Mouse (Mus musculus) brain, embryonic 18.5 days (tissue): ENCODE measurements at regions not wholly inside any gene's neighbourhood (a gene's known extent, or its start where the extent isn't known, plus 50 kb on each side); places are given as distances from the start of the nearest gene placed in this dataset.

ENCODE experiments used
- DNase-seq: peaks from one replicate; pipeline ENCODE4 v3.0.0-alpha.2; 2012; ENCODE audit warnings: low read depth, low spot score

DNA sequence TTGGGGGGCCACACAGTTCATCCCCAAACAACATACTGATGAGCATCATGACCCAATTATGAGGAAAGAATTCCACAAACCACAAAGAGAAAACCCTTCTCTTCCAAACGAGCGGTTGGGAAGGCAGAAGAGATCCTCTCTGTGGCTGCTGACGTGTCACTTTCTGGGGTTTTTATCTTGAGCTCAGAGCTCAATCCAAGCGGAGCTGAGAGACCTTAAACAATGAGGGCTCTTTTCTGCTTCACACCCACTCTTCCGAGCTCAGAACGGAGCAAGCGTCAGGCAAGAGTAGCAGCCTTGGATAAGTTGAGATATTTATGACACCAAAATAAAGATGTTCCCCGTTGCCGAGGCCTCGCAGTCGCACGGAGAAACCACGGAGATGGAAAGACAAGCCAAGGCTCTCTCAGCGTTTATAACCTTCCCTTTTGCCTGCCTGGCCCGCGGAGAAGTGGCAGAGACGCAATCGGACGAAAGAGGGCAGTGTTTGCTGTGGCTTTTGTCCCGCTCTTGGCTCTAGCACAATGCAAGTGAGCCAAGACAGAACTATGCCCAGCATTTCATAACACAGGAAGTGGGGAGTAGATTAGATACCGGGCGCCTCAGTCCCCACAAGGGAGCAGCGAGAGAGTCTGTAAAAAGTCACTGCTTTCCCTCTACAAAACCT lies 100.7 kb downstream of the Chic2 start:
- peak; percentile 69 for DNase-seq

DNA sequence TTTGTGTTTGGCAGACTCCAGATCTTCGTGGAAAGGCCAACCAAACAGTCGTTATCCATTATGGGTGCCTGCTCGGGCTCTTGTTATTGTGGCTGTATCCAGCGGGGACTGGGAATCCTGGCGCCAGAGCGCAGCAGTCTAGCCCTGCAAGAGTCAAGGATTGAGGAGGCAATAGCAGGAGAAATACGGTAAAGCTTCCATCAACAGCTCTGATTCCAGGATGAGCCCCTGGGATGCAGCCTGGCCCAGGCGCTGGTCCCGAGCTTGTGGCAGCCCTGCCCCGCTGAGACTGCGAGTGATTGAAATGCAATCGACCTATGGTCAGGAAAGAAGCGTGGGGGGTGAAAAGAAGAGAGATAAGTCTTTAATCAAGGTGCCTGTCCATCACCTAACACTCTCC lies 103.1 kb downstream of the Chic2 start:
- no peak for DNase-seq

DNA sequence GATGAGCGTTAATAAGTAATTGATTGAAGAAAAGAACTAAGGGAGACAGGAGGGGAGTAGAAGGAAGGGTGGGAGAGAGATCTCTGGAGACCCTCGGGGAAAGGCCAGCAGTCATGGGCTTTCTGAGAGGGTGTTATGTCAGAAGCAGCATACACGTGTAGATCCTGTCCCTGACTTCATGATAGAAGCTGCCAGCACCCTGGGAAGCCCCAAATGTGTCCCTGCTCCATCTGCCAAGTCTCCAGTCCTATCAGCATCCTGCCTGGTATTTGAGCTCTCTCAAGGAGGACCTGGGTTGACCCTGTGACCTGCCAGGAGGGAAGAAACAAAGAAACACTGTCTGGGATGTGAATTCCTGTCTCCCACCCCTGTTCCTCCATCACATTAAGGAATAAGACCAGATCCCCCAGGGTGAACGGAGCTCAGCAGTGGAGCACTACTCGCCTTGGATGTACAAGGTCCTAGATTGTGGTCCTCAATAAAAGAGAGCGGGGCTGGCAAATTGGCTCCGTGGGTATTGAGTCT lies 107.1 kb downstream of the Chic2 start:
- DNase-seq, result no peak

DNA sequence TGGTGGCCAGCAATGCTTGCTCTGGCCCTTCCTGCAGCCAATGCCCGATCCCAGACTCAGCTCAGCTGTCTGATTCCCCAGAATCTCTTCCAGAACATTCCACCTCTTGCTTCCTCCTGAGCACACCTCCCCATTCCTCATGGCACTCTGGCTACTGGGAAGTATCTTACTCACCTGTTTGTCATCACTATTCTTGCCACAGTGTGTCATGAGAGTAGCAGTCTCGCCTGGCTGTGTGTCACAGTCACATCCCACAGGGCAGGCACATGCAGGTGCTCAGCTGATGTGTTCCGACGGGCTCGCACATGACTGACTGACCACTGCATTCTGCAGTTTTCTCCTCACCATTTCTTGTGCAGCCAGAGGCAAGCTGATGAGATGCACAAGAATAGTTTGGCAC lies 108.5 kb downstream of the Chic2 start:
- no peak for DNase-seq

DNA sequence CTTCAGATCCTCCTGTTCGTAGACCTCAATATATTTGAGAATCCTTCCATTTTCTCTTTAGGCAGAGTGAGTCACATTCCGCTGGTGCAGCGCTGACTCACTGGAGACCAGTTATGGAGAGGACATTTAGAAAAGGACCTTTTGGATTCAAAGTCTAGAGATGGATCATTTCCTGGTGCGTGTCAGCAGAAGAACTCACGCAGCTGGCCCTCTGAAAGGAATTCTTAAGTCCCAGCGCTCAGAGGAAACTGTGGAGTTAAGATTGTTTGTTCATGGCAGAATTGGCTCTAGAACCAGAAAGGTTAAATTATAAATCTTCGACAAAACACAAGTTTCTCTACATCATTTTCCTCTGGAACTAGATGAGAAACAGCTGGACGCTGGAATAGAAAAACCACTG lies 108.9 kb downstream of the Chic2 start:
- DNase-seq, result no peak

DNA sequence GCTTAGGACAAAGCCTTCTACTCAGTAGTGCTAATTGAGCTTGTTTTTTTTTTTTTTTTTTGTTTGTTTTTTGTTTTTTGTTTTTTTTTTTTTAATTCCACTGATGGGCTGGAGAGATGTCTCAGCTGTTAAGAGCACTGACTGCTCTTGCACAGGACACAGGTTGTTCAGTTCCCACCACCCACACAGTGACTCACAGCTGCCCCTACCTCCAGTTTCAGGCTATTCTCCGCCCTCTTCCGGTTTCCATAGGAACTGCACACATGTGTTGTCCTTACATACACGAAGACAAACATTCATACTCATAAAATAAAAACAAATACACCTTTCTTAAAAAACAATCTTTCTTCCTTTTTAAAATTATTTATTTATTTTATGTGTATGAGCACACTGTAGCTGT lies 111.3 kb downstream of the Chic2 start:
- no peak for DNase-seq

DNA sequence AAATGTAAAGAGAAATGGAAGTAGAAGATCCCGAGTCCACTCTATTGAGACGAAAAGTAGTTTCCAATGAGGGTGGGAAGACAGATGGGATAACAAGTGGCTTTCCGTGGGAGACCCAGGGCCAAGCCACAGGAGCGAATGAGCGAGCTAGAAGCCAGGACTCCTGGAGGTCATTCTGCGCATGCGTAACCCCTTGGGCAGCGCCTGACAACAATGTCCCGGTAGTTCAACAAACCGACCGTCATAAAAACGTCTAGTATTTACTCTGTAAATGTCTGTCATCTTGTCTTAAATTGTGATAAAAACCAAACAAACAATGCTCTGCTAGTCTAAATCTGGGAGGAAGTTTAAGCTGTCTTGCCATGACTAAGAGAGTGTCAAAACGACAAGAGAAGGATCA lies 112.4 kb downstream of the Chic2 start:
- no peak for DNase-seq

DNA sequence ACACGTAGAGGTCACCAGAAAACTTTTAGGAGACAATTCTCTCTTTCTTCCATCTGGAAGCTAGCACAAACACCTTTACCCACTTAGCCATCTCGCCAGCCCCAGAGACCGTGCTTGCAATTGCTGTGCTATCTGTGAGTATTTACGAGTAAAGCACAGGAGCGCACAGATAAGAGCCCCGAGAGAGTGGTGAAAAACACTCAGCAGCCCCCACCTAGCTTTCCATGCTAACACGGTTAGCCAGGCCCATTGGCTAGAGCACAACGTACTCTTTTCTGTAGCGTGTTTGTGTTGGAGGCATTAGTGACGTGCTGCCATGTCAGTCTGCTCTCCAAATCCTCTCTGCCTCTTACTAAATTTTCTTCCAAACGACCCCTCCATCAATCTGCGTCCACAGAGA lies 112.8 kb downstream of the Chic2 start:
- DNase-seq, result no peak

DNA sequence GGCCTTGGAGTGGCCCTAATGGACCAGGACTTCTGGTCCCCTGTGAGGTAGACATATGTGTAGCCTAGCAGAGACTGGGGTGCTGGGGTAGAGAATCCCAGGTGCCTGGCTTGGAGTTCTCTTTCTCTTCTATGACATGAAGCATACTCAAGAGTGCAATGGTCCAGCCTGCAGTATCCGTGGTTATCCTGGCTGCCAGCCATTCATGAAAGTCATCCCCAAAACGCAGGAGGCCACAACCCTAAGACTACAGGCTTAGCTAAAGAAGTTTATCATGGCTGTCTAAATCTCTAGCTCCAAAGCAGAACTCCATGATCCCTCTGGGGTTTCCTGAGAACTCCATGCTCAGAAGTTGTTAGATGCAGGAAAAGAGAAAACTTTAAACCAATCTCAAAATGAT lies 117.0 kb downstream of the Chic2 start:
- no peak for DNase-seq

DNA sequence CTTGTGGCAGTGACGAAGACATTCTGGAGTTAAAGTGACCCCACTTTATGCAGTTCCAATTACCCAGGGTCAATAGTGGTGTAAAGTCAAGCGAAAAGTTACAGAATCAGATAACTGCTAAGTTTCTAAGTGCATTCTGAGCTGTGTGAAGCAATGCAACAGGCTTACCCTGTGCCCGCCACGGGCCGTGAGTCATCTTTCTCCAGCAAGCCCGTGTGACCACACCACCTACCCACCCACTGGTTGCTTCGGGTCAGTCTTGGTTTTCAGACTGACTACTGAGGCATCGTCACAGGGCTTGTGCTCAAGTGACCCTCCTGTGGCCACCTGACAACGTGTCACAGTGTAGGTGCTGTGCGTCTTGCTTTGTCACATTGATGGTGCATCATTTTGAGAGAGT lies 118.8 kb downstream of the Chic2 start:
- DNase-seq, result no peak

DNA sequence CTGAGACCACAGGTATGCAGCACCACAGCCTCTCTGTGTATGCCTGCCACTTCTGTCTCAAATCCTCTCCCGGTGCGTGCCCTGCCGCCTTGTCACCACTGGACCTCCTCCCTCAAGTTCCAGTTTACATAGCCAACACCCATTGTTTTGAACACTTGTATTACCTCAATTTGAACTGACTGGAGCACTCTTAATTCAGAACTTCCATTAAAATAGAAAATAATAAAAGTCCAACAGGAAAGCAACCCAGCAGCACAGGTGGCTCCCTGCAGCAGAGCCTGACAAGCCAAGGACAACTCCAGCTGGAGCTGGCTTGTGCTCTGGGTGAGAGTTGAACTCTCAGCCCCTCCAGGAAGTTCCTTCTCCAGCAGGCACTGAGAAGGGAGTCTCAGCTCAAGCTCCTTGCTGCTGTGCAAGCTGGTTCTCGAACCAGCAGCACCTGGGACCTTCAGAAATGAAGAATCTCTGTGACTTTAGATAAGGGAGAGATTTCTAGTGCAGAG lies 120.5 kb downstream of the Chic2 start:
- no peak for DNase-seq

DNA sequence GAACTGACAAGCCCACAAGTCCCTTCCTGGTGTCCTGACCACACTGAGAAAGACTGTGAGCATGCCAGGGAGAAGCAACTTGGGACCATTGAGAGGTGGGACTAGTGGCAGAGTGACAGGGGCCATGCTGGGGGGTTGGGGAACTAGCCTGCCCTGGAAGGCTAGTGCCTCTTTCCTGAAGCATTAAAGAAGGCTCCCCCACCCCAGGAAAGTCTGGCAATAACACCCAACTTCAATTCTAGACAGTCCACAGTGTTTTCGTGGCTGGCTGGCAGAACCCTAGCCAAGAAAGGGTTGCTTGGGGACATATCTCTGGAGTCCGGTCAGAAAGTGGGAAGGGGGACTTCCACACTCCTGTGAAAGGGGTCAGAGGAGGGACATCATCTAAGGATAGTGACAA lies 121.2 kb downstream of the Chic2 start:
- no peak for DNase-seq

DNA sequence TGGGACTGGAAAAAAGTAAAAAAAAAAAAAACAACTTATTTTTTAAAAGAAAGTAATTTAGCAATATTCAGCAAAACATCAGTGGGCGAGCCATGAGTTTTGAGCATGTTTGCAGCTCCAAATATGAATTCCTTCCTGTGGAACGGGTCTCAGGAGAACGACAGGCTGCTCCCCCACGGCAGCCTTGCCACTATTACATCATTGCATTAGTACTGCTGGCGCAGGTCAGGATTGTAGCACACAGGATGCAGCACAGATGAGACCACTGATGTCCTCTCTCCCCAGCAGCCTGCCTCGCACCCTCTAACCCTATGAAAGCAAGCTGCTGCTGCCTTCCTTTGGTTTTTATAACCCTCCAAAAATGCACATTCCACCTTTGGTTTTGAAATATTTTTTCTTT lies 121.7 kb downstream of the Chic2 start:
- DNase-seq, result no peak

DNA sequence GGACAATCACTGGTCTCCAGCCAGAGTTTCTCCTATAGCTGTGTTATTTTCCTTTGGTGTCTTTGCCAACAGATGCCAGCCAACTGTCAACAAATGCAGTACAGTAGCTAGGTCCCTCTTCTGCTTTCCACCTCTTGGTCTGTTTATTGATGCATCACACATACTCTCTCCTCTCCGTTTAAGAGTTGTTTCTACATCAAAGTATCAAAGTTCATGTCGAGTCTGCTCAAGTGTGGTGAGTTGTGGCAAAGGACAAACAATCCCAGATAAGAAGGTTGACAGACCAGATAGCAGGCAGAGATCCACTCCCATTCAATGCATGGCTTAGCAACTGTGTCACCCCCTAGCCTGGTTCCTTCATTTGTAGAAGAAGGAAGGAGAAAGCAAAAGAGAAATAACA lies 123.6 kb downstream of the Chic2 start:
- no peak for DNase-seq

DNA sequence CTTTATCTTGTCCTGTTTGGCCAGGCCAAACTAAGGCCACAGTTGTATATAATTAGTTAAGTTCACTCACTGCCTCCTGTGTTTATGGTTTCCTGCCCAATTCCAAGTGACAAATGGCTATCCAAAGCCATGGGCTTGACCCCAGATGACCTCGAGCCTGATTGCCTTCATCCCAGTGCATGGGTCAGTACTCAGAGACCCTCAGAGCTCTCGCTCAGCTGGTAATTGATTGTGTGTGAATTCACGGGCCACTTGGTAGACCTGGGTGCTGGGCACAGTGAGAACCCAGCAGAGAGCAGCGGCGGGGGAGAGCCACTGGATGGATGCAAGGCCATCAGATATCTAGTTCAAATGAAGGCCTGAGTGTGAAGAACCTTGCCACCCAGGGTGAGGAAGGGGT lies 124.1 kb downstream of the Chic2 start:
- DNase-seq, result no peak

DNA sequence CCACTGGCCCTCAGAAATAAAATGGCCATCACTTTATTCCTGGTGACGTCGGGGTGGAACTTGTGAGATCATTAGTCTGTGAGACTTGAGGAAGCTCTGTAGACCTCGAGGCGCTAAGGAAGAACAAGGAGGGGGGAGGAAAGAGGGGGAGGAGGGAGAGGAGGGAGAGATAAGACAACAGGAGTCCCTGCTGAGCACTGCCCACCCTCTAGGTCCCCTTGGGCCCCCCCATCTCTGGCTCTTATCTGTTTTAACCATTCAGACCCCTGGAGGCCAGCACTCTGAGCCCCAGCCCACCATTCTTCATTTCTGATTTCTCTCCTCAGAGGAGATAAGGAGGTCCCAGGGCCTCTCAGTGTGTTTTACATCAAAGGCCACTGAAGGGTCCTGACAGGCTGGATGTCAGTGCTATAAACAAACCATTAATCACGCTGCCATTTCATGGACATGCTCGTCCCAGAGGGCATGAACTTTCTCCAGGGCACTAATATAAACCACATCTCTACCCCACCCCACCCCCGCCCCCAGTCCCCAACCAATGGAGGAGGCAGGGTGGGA lies 139.0 kb downstream of the Chic2 start:
- DNase-seq, result no peak

DNA sequence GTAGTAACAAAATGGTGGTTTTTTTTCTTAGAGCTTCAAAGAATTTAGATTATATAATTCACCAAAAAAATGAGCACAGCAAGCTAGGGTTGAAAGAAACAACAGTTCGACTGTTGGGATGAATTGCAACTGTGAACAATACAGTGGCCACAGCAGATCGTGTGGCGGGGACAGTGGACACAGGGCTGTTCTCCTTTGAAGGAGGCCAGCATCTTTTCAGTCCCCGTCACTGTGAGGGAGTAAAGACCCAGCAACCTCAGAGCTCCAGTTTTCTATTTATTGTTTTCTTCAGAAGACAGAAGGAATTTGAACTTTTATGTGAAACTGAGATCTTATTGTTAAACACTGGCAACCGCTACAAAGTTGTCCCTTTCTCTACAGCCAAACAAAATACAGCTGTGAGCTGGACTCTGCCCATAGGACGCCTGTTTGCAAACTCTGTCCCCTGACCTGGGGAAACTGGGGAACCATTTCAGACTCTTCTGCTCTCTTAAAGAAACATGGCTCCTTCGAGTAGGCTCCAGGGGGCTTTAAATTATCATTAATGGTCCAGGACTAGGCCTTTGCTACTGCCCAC lies 139.6 kb downstream of the Chic2 start:
- no peak for DNase-seq

DNA sequence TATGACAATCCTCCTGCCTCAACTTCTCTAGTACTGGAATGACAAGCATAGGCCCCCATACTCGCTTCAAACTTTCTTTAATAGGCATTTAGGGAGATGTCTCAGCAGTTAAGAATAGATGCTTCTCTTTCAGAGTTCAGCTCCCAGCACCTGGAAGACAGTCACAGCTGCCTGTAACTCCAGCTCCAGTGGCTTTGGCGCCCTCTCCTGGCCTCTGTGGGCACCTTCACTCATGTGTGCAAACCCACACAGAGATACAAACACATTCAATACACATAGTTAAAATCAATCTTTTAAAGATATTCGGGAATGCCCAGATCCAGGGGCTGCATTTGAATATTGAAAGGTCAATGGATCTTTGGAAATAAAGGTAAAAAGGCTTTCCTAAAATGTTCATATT lies 140.2 kb downstream of the Chic2 start:
- no peak for DNase-seq

DNA sequence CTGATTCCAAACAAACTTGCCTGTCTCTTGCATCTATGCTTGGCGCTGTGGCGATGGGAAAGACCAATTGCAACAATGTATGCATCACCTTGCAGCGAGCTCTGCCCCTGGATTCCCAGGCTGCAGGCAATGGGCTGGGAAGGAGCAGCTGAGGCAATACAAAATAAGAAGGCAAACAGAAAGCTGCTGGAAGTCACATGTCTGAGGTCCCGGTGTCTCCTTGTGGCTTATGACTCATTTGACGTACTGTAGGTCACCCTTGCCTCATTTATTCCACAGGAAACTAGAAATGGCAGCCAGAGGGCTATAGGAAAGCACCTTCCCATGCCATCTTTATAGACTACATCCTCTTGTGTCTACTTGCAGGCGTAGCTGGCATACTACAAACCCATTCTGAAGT lies 140.9 kb downstream of the Chic2 start:
- DNase-seq, result no peak

DNA sequence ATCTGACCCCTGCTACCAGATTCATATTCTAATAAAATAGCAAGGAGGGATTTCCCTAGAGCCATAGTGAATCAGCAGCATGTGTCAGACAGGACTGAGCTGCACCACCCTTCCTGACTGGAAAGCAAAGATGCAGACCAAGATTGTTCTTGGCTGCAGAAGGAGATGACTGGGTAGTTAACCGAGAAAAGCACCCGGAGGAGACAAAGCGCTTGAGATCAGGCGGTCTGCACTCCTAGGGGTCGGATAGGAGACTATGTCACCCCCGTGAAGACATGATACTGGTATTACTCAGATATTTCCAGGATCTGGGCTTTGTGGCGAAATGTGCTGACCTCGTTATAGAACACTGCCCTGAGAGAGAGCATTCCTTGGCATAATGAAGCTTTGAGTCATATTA lies 147.4 kb downstream of the Chic2 start:
- no peak for DNase-seq

DNA sequence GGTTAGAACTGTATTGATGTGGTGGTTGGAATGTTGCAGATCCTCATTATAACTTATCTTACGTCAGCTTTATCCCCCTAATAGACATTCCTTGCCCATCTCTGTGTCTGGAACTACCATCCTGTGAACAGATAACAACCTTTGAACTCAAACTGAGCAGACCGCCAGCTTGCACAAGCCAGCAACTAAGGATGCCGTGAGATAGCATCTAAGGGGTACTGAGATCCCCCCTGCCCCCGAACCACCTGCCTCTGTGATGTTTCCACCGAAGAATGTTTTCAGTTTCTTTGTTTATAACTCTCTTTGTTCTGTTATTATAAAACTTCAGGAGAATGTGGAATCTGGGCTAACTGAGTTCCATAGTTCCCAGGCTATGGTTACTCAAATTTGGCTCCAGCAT lies 151.3 kb downstream of the Chic2 start:
- DNase-seq, result no peak

DNA sequence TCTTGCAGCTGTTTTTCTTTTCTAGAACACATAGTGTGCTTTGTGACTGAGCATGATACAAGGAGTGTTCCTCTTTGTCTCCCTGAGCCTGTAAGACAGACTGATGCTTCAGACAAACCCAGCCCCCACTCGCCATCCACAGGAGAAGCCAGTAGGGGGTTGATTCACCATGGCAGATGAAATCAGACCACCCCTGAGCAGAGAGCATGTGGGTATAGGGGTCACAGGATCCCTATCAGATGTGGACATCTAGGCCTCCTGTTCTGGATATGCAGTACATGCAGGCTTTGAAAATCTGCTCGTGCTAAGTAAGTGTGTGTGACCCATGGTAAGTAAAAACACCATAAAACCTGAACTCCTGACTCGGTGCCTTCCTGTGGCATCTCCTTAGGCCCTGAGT lies 153.0 kb downstream of the Chic2 start:
- no peak for DNase-seq

DNA sequence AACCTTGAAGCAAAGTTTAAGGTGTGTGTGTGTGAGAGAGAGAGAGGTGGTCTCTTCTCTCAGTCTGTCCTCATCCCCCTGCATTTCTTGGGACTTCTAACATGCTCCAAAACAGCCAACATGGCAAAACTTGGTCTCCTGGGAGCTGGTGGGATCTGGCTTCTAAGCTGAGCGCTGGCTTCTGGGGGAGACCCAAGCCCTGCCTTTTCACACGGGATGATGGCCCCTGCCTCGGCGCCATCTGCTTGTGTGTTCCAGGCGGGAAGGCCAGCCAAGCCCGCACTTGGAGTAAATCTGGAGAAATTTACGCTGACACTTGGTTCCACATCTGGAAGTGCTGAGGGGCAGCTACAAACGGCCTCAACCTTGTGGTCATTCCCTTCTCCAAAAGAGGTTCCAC lies 155.6 kb downstream of the Chic2 start:
- no peak for DNase-seq
